Mouse (Mus musculus): ENCODE measurements at regions not wholly inside any gene's neighbourhood (a gene's known extent, or its start where the extent isn't known, plus 50 kb on each side); places are given as distances from the start of the nearest gene placed in this dataset.

DNA sequence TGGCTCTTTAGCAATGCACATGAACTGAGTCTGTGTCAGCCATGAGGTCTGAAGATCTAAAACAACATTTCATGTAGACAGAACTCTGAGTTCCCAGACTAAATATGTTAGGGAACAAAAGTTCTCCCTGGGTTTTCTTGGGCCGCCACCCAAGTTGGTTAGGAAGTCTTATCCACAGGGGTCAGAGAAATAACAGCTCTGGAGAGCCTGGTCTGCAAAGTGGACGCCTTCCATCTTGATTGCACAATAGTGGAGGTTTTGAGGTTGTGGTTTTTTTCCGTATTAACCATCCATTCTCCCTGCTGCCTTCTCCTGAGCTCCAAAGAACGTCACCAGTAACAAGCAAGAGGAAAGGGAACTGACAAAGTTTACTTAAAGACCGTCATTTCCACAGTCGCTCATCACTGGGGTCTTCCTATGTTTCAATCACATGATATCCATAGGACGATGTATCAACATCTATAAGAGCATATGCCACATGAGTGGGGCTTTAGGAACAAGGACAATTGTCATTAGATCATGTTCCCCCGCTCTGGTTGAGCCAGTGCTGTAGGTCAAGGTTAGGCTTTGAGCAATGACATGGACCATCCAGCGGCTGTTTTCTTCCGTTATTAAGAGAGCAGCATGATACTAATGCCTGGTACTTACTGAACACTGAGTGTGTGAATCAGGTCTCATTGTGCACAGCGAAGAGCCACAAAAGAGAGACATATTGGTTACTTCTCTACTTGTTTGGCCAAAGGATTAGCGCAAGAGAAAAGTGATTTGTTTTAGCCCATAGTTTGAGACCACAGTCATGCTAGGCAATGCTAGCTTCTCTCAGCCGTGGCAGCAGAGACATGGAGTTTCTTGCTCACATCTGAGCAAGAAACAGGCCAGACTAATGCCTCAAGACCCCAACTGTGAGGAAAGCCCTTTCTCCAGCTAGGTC, 67.1 kb upstream of the Cyp1b1 start:
- TF ChIP-seq CTCF (IDR thresholded peaks at IDR 0.05): no peak
- TF ChIP-seq EP300 (IDR thresholded peaks at IDR 0.05): peak; percentile 57; the same call in 1 of the 2 replicates
